Mouse (Mus musculus) A20 (cell line): ENCODE results near the gene Rabggta.

Experiments used
- DNase-seq: peaks from one replicate; pipeline ENCODE4 v3.0.0-alpha.2; 2011; ENCODE audit warnings: low read depth, low spot score

The Rabggta gene

DNA sequence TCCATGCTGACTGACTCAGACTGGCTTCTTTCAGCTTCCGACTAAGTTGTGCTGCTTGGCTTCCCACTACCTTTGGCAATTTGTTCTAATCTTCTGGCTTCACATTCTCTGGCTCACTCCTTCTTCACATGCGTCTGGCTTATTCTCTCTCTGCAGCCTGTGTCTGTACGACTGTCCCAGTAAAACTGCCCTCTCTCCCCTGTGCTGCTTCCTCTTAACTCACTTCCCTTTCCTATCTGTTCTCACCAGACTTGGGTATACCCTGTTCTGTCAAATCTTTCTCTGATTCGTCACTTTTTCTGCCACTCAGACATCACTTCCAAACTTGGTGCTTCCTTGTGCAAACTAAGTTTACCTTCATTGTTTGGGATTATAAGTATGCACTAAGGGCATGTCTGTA lies 24.8 kb downstream of the Rabggta start:
- DNase-seq: peak; percentile 71

DNA sequence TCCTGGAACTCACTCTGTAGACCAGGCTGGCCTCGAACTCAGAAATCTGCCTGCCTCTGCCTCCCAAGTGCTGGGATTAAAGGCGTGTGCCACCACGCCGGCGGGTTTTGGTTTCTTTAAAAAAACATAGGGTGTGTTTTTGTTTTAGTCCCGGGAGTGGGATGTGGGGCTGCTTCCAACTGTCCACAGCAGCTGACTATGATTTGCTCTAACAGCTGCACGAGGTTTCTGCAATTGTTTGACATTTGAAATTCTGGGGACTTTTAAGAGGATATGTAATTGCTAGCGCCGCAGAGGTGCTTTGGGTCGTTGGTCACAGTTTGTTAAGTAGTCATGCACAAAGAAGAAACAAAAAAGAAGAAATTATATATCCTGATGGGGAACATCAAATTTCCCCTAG lies 32.6 kb downstream of the Rabggta start:
- no peak for DNase-seq

DNA sequence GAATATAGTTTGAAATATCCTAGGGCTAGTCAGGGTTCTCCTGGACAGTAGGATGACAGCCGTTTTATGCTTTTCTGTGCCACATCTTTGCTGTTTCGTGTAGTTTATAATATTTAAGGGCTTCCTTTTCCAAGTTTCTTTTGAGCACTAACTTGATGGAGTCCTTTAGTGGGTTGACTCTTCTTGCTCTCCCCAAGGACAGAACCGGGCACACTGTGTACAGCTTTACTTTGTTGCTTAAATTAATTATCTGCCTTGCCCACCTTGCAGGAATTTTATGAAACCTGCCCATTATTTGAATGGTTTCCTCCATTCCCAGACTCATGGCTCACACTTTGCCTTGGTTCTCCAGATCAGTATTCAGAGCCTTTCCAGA lies 40.0 kb downstream of the Rabggta start:
- no peak for DNase-seq

DNA sequence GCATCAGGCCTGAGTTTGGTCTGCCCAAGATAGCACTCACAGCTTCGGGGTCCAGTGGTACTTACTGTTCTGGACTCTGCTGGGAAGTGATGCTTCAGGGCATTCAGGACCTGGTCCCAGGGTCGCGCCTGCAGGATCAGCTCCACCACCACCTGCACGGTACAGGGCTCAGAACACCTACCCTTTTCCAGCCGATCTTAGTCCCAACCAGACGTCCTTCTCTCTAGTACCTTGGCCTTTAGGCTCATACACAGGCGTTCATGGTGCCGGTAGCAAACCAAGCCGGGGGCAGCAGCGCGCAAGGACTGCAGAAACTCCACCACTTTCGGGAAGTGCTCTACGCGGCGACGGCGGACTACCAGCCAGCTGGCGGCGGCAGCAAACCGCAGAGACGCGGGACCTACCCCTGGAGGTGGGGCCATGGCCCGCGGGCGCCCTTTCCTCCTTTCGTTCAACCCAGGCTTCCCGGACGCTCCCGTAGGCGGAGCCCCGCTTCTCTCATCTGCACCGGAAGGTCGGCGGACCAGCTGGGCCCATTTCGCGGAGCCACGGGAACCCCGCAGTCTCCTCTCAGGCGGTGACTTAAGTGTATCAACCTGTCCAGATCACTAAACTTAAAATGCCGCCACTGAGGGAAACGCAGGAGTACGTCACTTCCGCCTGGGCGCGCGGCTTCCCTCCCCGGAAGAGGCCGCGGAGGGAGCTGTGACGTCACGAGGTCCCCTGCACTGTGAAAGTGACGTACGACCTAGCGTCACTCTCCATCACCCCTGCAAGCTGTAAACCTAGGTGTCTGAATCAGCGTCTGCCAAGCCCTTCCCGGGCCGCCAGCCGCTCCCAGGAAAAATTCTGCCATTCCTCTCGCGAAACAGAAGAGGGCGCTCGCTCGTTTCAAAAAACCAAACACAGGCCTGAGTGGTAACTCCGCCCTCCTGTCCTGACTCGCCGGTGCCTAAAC lies 40.6 kb downstream of the Rabggta start, which contains the start of gene Tinf2:
TSS of gene Tinf2 (minus strand) at position 661 of the 958 bp plus-strand sequence.
- DNase-seq: peak; percentile 99

DNA sequence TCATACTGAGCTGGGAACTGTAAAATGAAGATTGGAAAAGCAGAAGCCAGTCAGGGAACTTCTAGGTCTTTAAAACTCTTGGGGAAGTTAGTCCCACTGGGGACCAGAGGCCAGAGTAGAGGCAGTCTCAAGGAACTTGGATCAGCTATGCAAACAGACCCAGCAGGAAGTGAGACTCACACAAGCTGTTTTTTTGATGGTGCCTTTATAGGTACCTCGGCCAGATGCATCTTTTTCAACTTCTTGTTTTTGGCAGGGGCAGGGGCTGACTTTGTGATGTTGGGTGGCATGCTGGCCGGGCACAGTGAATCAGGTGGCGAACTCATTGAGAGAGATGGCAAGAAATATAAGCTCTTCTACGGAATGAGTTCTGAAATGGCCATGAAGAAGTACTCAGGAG lies 44.4 kb downstream of the Rabggta start:
- peak; percentile 74 for DNase-seq

DNA sequence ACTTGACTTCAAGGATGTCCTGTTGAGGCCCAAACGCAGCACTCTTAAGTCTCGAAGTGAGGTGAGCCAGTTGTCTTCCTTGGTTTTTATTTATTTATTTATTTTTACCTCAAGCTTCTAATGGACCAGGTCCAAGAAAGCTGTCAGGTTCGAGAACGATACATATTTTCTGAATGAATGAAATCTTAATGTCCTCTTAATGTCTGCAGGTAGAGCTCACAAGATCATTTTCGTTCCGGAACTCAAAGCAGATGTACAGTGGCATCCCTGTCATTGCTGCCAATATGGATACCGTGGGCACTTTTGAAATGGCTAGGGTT lies 49.4 kb downstream of the Rabggta start:
- peak; percentile 65 for DNase-seq

DNA sequence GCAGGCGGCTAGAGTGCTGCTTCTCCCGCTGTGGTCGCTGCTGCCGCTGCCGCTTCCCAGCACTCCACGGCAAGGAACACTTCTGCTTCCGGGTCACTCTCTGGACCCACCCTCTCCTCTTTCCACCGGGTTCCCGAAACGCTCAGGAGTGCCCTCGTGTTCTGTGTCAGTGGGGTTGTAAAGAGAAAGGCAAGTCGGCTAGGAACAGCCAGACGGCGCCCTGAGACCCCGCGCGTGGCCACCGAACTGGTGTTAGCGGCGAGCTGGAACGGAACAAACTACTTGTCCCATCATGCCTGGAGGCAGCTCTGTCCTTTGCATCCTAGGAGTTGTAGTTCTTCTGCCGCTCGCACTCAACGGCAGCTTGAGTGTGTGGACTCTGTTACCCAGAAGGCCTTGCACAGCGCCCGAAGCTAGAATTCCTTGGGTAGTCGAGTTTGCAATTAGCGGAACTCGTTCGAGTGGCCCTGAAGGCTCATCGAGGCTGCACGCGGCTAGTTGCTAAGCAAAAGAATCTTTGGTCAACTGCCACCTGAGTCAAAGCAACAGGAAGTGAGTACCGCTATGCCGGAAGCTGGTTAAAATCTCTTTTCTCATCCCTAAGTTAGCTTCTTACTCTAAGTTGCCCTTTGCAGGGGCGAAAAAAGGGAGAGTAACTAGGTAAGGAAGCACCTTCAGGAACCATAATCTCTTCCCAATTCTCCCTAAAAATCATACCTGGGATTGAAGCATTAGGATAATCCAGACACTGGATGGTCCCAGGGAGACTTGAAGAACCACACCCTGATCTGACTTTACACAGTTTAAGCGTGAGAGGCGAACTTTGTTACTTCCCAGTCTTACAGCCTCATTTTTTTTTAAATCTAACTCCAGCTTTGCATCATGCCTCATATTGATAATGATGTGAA lies 50.0 kb downstream of the Rabggta start, which contains the start of the genes Gmpr2 and Nedd8:
TSS of gene Gmpr2 (plus strand) at position 109 of the 908 bp plus-strand sequence.
TSS of gene Nedd8 (minus strand) at position 292 of the 908 bp plus-strand sequence.
- DNase-seq: peak; percentile 98

DNA sequence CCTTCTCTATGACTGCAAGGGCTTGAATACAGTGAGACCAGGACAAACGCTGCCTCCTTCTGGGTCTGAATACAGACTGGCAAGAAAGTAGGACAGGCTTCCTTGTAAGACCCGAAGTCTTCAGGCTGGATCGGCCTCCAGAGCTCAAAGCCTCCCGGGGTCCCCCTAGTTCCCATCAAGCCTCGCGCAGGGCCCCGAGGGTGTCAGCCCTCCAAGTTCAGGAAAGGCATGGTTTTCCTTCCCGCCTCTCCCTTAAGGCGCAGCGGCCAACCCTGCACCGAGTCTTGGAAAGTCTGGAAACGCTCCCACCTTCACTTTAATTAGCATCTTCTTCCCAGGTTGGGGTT lies 50.6 kb downstream of the Rabggta start:
- no peak for DNase-seq
